Mouse (Mus musculus): Measurements from ENCODE around the gene Adgrl4.

DNA sequence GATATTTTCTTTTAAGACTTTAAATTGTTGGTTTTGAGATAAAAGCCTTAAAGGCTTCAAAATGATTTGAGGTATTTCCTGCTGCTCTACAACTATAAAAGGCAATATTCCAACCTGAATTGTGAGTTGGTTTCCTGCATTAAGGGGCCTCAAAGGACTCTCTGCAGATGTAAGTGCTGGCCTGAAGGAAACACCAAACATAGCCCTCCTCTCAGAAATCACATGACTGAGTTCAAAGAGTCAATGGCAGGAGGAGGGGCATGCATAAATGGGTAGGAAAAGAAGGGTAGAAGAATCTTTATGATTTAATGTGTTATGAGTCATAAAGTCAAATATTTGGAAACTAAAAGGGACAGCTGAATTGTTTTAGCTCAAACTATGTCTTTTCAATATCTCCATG is 46.8 kb upstream of the Adgrl4 start:
- TF ChIP-seq POLR2A (IDR thresholded peaks at IDR 0.05; ENCODE audit: insufficient read depth, low read depth, low read length) = no peak
- TF ChIP-seq CTCF (IDR thresholded peaks at IDR 0.05; ENCODE audit: insufficient read depth, low read depth, low read length) = no peak

All from olfactory bulb, adult 2 months (tissue).